Mouse (Mus musculus) heart, embryonic 16.5 days (tissue): ENCODE measurements at regions not wholly inside any gene's neighbourhood (a gene's known extent, or its start where the extent isn't known, plus 50 kb on each side); places are given as distances from the start of the nearest gene placed in this dataset.
"Not testable (repeated sequence)": the region's sequence is repeated elsewhere in the genome, so short reads cannot be mapped to it uniquely, and the experiment has no call there.

Experiments used
- ATAC-seq: fragments of 200-750 bp; cut with Nextera tagmentation; replicated peaks from 2 replicates; pipeline ENCODE4 v1.8.0; 2017; ENCODE audit warnings: moderate number of reproducible peaks; ENCODE audit not compliant: insufficient read depth, low FRiP score; ENCODE audit errors: extremely low read depth
- H3K27ac ChIP-seq: fragments of 300-500 bp; sonication (generic); 2 replicates; pipeline ENCODE4 v1.5.1; 2014; ENCODE audit warnings: mild to moderate bottlenecking, low read length, control low read depth, moderate library complexity
- H3K27me3 ChIP-seq: fragments of 300-500 bp; sonication (generic); 2 replicates; pipeline ENCODE4 v1.6.1; 2014; ENCODE audit warnings: low read length, mixed read lengths; ENCODE audit not compliant: control insufficient read depth, insufficient read depth
- H3K36me3 ChIP-seq: fragments of 300-500 bp; sonication (generic); 2 replicates; pipeline ENCODE4 v1.6.1; 2014; ENCODE audit not compliant: control insufficient read depth, insufficient read depth
- H3K4me1 ChIP-seq: fragments of 300-500 bp; sonication (generic); 2 replicates; pipeline ENCODE4 v1.6.1; 2014; ENCODE audit warnings: low read length, mixed read lengths; ENCODE audit not compliant: control insufficient read depth, insufficient read depth
- H3K4me2 ChIP-seq: fragments of 300-500 bp; sonication (generic); 2 replicates; pipeline ENCODE4 v1.6.1; 2014; ENCODE audit warnings: low read depth, mild to moderate bottlenecking, control low read depth, low read length
- H3K4me3 ChIP-seq: fragments of 300-500 bp; sonication (generic); 2 replicates; pipeline ENCODE4 v1.5.1; 2014; ENCODE audit warnings: mild to moderate bottlenecking, control low read depth, low read length
- H3K9ac ChIP-seq: fragments of 300-500 bp; sonication (generic); 2 replicates; pipeline ENCODE4 v1.6.1; 2014; ENCODE audit warnings: low read length, control low read depth
- H3K9me3 ChIP-seq: fragments of 300-500 bp; sonication (generic); replicated peaks from 2 replicates; pipeline ENCODE4 v1.6.1; 2016; ENCODE audit warnings: low read length; ENCODE audit not compliant: control insufficient read depth
- WGBS: fragments of 180-500 bp; shearing (Covaris S2); extraction: QIAGEN DNeasy Blood & Tissue Kit; methylation state at CpG from one replicate; pipeline ENCODE4 v1.1.7; 2014; 5-methylcytosine and 5-hydroxymethylcytosine counted together

GRCm38 (mm10) chr7:39705118-39706095, 187.8 kb downstream of the Zfp619 start:
- no peak overlapping the region for H3K4me2 ChIP-seq
- ATAC-seq: no peak
- no peaks in the 10 kb centered on the region for H3K9me3 ChIP-seq
- H3K36me3 ChIP-seq: no peaks in the 10 kb centered on the region
- H3K4me1 ChIP-seq: no peaks in the 10 kb centered on the region
- no peak overlapping the region for H3K9ac ChIP-seq
- H3K27me3 ChIP-seq: no peaks in the 10 kb centered on the region
- 46% methylated on average over 5 of the region's 5 CpGs for WGBS
- H3K4me3 ChIP-seq: no peak overlapping the region
- H3K27ac ChIP-seq: no peak overlapping the region

GRCm38 (mm10) chr7:39706606-39707005, 189.0 kb downstream of the Zfp619 start:
- no peak for ATAC-seq
- 64% methylated on average over 2 of the region's 2 CpGs for WGBS
- Histone ChIP-seq H3K9ac (no peak overlapping the region), H3K9me3 (no peaks in the 10 kb centered on the region), H3K4me3 (no peak overlapping the region), H3K4me2 (no peak overlapping the region), H3K27me3 (no peaks in the 10 kb centered on the region), H3K27ac (no peak overlapping the region), H3K36me3 (no peaks in the 10 kb centered on the region), H3K4me1 (no peaks in the 10 kb centered on the region)

- H3K27ac ChIP-seq: no peak overlapping the region
- 14% methylated on average over 11 of the region's 11 CpGs for WGBS
- H3K4me2 ChIP-seq: no peak overlapping the region
- H3K4me1 ChIP-seq: no peaks in the 10 kb centered on the region
- no peak overlapping the region for H3K9ac ChIP-seq
- H3K9me3 ChIP-seq: no peaks in the 10 kb centered on the region
- H3K4me3 ChIP-seq: no peak overlapping the region
- no peaks in the 10 kb centered on the region for H3K27me3 ChIP-seq
- no peak for ATAC-seq
- no peaks in the 10 kb centered on the region for H3K36me3 ChIP-seq
Observed at GRCm38 (mm10) chr7:39716340-39717150, 199.0 kb downstream of the Zfp619 start.

GRCm38 (mm10) chr7:39727935-39728557, 210.5 kb downstream of the Zfp619 start:
- Histone ChIP-seq H3K9ac (no peak overlapping the region), H3K4me3 (no peak overlapping the region), H3K9me3 (no peaks in the 10 kb centered on the region), H3K27me3 (no peaks in the 10 kb centered on the region), H3K4me2 (no peak overlapping the region), H3K36me3 (no peaks in the 10 kb centered on the region), H3K4me1 (no peaks in the 10 kb centered on the region), H3K27ac (no peak overlapping the region)
- ATAC-seq: no peak
- 62% methylated on average over 12 of the region's 12 CpGs for WGBS

- no peak overlapping the region for H3K9ac ChIP-seq
- no peak overlapping the region for H3K27ac ChIP-seq
- H3K9me3 ChIP-seq: no peaks in the 10 kb centered on the region
- no peak for ATAC-seq
- no peak overlapping the region for H3K4me3 ChIP-seq
- no peaks in the 10 kb centered on the region for H3K4me1 ChIP-seq
- no peak overlapping the region for H3K4me2 ChIP-seq
- no peaks in the 10 kb centered on the region for H3K36me3 ChIP-seq
- 50% methylated on average over 7 of the region's 7 CpGs for WGBS
- no peaks in the 10 kb centered on the region for H3K27me3 ChIP-seq
Observed at GRCm38 (mm10) chr7:39728930-39729329, 211.4 kb downstream of the Zfp619 start.

- no peak for ATAC-seq
- Histone ChIP-seq H3K9ac (no peak overlapping the region), H3K27me3 (no peaks in the 10 kb centered on the region), H3K9me3 (no peaks in the 10 kb centered on the region), H3K4me1 (no peaks in the 10 kb centered on the region), H3K36me3 (no peaks in the 10 kb centered on the region), H3K27ac (no peak overlapping the region), H3K4me3 (no peak overlapping the region), H3K4me2 (no peak overlapping the region)
- WGBS: 63% methylated on average over 3 of the region's 3 CpGs
Observed at GRCm38 (mm10) chr7:39729723-39730122, 212.2 kb downstream of the Zfp619 start.

- ATAC-seq: no peak
Observed at GRCm38 (mm10) chr7:39732790-39733189, 215.2 kb downstream of the Zfp619 start.

GRCm38 (mm10) chr7:39748395-39748794, 230.8 kb downstream of the Zfp619 start:
- not testable (repeated sequence) for H3K36me3 ChIP-seq, H3K9me3 ChIP-seq, H3K27ac ChIP-seq

More at GRCm38 (mm10) chr7:39732790-39733189, 215.2 kb downstream of the Zfp619 start:
- Histone ChIP-seq H3K36me3 (no peaks in the 10 kb centered on the region), H3K27me3 (no peaks in the 10 kb centered on the region), H3K4me2 (no peak overlapping the region), H3K4me3 (no peak overlapping the region), H3K4me1 (no peaks in the 10 kb centered on the region), H3K9ac (no peak overlapping the region), H3K27ac (no peak overlapping the region), H3K9me3 (no peaks in the 10 kb centered on the region)
- WGBS: 57% methylated on average over 1 of the region's 1 CpGs

More at GRCm38 (mm10) chr7:39748395-39748794, 230.8 kb downstream of the Zfp619 start:
- H3K4me2 ChIP-seq, H3K27me3 ChIP-seq, H3K9ac ChIP-seq, ATAC-seq, H3K4me3 ChIP-seq, H3K4me1 ChIP-seq: not testable (repeated sequence)
